Mouse (Mus musculus) midbrain, postnatal 0 days (tissue): ENCODE results near the gene Kdm5a. TPM values are rescaled to one million over a fixed set of nuclear protein-coding genes. Genes with fewer than 3 reads are reported as not detected.

ENCODE experiments used
- ATAC-seq: fragments of 200-750 bp; cut with Nextera tagmentation; 2 replicates; pipeline ENCODE4 v1.8.0; 2017; ENCODE audit warnings: moderate number of reproducible peaks, mild to moderate bottlenecking, moderate TSS enrichment, moderate library complexity; ENCODE audit not compliant: low FRiP score
- DNase-seq: peaks from one replicate; pipeline ENCODE4 v3.0.0-alpha.2; 2015; ENCODE audit warnings: low spot score
- H3K27ac ChIP-seq: fragments of 300-500 bp; sonication (generic); 2 replicates; pipeline ENCODE4 v1.5.1; 2014; ENCODE audit warnings: low read depth, mild to moderate bottlenecking, low read length, mixed read lengths
- H3K27me3 ChIP-seq: fragments of 300-500 bp; sonication (generic); 2 replicates; pipeline ENCODE4 v1.6.1; 2014; ENCODE audit warnings: low read length, control low read depth, mixed read lengths; ENCODE audit not compliant: insufficient read depth
- H3K36me3 ChIP-seq: fragments of 300-500 bp; sonication (generic); 2 replicates; pipeline ENCODE4 v1.6.1; 2014; ENCODE audit warnings: low read length, control low read depth, mixed read lengths; ENCODE audit not compliant: insufficient read depth
- H3K4me1 ChIP-seq: fragments of 300-500 bp; sonication (generic); 2 replicates; pipeline ENCODE4 v1.6.1; 2014; ENCODE audit warnings: mild to moderate bottlenecking, control low read depth, antibody characterized with exemption, low read length, mixed read lengths; ENCODE audit not compliant: insufficient read depth
- H3K4me2 ChIP-seq: fragments of 300-500 bp; sonication (generic); 2 replicates; pipeline ENCODE4 v1.6.1; 2014; ENCODE audit warnings: low read depth, mild to moderate bottlenecking, low read length, mixed read lengths; ENCODE audit not compliant: poor library complexity, severe bottlenecking
- H3K4me3 ChIP-seq: fragments of 300-500 bp; sonication (generic); 2 replicates; pipeline ENCODE4 v1.5.1; 2014; ENCODE audit warnings: low read depth, mild to moderate bottlenecking, low read length, moderate library complexity
- H3K9ac ChIP-seq: fragments of 300-500 bp; sonication (generic); replicated peaks from 2 replicates; pipeline ENCODE4 v1.6.1; 2014; ENCODE audit warnings: mild to moderate bottlenecking, low read length, moderate library complexity, mixed read lengths; ENCODE audit not compliant: poor library complexity, severe bottlenecking
- H3K9me3 ChIP-seq: fragments of 300-500 bp; sonication (generic); 2 replicates; pipeline ENCODE4 v1.6.1; 2016; ENCODE audit warnings: low read length, control low read depth
- CTCF ChIP-seq: IDR thresholded peaks from 2 replicates; pipeline ENCODE4 v1.5.1; 2016; ENCODE audit warnings: antibody characterized with exemption, mild to moderate bottlenecking
- WGBS: fragments of 180-500 bp; shearing (Covaris S2); extraction: QIAGEN DNeasy Blood & Tissue Kit; methylation state at CpG from one replicate; pipeline ENCODE4 v1.1.7; 2014; 5-methylcytosine and 5-hydroxymethylcytosine counted together
- polyA plus RNA-seq: library from polyadenylated mRNA; unstranded; fragments of >200 nt; fragmentation: Nextera tagmentation; extraction: Ambion mirVana; gene quantifications from 2 replicates; pipeline ENCODE4 v1.2.1, GENCODE M21; 2015
- total RNA-seq: library from RNA; depleted of rRNA; stranded (reverse); fragments of >200 nt; gene quantifications from 2 replicates; pipeline ENCODE4 v1.2.3, GENCODE M21; 2014

The Kdm5a gene
- total and polyA plus RNA-seq, 2 experiments from 2014 or later = 14.0 to 21.7 TPM

GRCm38 (mm10) chr6:120465393-120465792, 101.5 kb downstream of the Kdm5a start:
- no peaks in the 10 kb centered on the region for H3K9me3 ChIP-seq
- no peak for DNase-seq
- peaks cover 15% of the 10 kb centered on the region for H3K27me3 ChIP-seq
- TF ChIP-seq CTCF = no peak
- no peak for ATAC-seq
- no peaks in the 10 kb centered on the region for H3K36me3 ChIP-seq
- WGBS = 41% methylated on average over 4 of the region's 4 CpGs
- H3K4me2 ChIP-seq = no peak overlapping the region
- no peaks in the 10 kb centered on the region for H3K4me1 ChIP-seq
- no peak overlapping the region for H3K4me3 ChIP-seq
- no peak overlapping the region for H3K27ac ChIP-seq
- no peak overlapping the region for H3K9ac ChIP-seq

- Histone ChIP-seq H3K9me3 (no peaks in the 10 kb centered on the region), H3K27ac (no peak overlapping the region), H3K4me2 (no peak overlapping the region), H3K36me3 (no peaks in the 10 kb centered on the region), H3K27me3 (peaks cover 7% of the 10 kb centered on the region; the same call in 1 of the 2 replicates), H3K9ac (no peak overlapping the region), H3K4me3 (no peak overlapping the region), H3K4me1 (no peaks in the 10 kb centered on the region)
- DNase-seq (no peak), ATAC-seq (no peak)
- no peak for TF ChIP-seq CTCF
- WGBS = 79% methylated on average over 10 of the region's 10 CpGs
Observed at GRCm38 (mm10) chr6:120466609-120467329, 102.8 kb downstream of the Kdm5a start.

- no peak for ATAC-seq
- Histone ChIP-seq H3K4me1 (peaks cover 5% of the 10 kb centered on the region; the same call in 1 of the 2 replicates), H3K27me3 (no peaks in the 10 kb centered on the region; the same call in 1 of the 2 replicates), H3K9ac (no peak overlapping the region), H3K36me3 (no peaks in the 10 kb centered on the region), H3K4me2 (no peak overlapping the region), H3K27ac (no peak overlapping the region), H3K9me3 (no peaks in the 10 kb centered on the region), H3K4me3 (no peak overlapping the region)
- no peak for DNase-seq
- TF ChIP-seq CTCF = no peak
- WGBS = 95% methylated on average over 4 of the region's 4 CpGs
Observed at GRCm38 (mm10) chr6:120468259-120468658, 104.3 kb downstream of the Kdm5a start.

- H3K9ac ChIP-seq = no peak overlapping the region
- H3K9me3 ChIP-seq = no peaks in the 10 kb centered on the region
- WGBS = 78% methylated on average over 3 of the region's 3 CpGs
- peaks cover 5% of the 10 kb centered on the region; the same call in 1 of the 2 replicates for H3K4me1 ChIP-seq
- no peak overlapping the region for H3K27ac ChIP-seq
- ATAC-seq (no peak), DNase-seq (no peak)
- no peak overlapping the region for H3K4me2 ChIP-seq
- peak; percentile 34; the same call in 1 of the 2 replicates for TF ChIP-seq CTCF
- no peaks in the 10 kb centered on the region; the same call in 1 of the 2 replicates for H3K27me3 ChIP-seq
- no peak overlapping the region for H3K4me3 ChIP-seq
- H3K36me3 ChIP-seq = no peaks in the 10 kb centered on the region
Observed at GRCm38 (mm10) chr6:120469268-120469667, 105.3 kb downstream of the Kdm5a start.

- no peak overlapping the region for H3K27ac ChIP-seq
- no peak for ATAC-seq
- H3K4me1 ChIP-seq = peaks cover 5% of the 10 kb centered on the region; the same call in 1 of the 2 replicates
- no peaks in the 10 kb centered on the region for H3K36me3 ChIP-seq
- H3K9me3 ChIP-seq = no peaks in the 10 kb centered on the region
- H3K4me2 ChIP-seq = no peak overlapping the region
- TF ChIP-seq CTCF = no peak
- no peak overlapping the region for H3K9ac ChIP-seq
- H3K4me3 ChIP-seq = no peak overlapping the region
- no peak for DNase-seq
- no peaks in the 10 kb centered on the region; the same call in 1 of the 2 replicates for H3K27me3 ChIP-seq
Observed at GRCm38 (mm10) chr6:120469770-120470169, 105.8 kb downstream of the Kdm5a start.

GRCm38 (mm10) chr6:120470666-120471065, 106.7 kb downstream of the Kdm5a start:
- Histone ChIP-seq H3K9me3 (no peaks in the 10 kb centered on the region), H3K27ac (no peak overlapping the region), H3K9ac (no peak overlapping the region), H3K27me3 (no peaks in the 10 kb centered on the region), H3K4me1 (peaks cover 5% of the 10 kb centered on the region; the same call in 1 of the 2 replicates), H3K4me2 (no peak overlapping the region), H3K36me3 (no peaks in the 10 kb centered on the region), H3K4me3 (no peak overlapping the region)
- WGBS = 96% methylated on average over 1 of the region's 1 CpGs
- ATAC-seq (no peak), DNase-seq (no peak)
- no peak for TF ChIP-seq CTCF
